Mouse (Mus musculus) midbrain, embryonic 16.5 days (tissue): ENCODE data around the gene Fam107a. TPM values are rescaled to one million over a fixed set of nuclear protein-coding genes. Genes with fewer than 3 reads are reported as not detected.

ENCODE experiments used
- ATAC-seq: fragments of 200-750 bp; cut with Nextera tagmentation; 2 replicates; pipeline ENCODE4 v1.8.0; 2017; ENCODE audit warnings: moderate TSS enrichment
- H3K27ac ChIP-seq: fragments of 300-500 bp; sonication (generic); 2 replicates; pipeline ENCODE4 v1.5.1; 2014; ENCODE audit warnings: mild to moderate bottlenecking, low read length, mixed read lengths
- H3K27me3 ChIP-seq: fragments of 300-500 bp; sonication (generic); 2 replicates; pipeline ENCODE4 v1.6.1; 2014; ENCODE audit warnings: low read depth, low read length, mixed read lengths; ENCODE audit not compliant: control insufficient read depth, insufficient read depth
- H3K36me3 ChIP-seq: fragments of 300-500 bp; sonication (generic); 2 replicates; pipeline ENCODE4 v1.6.1; 2014; ENCODE audit warnings: mild to moderate bottlenecking, low read length, moderate library complexity, mixed read lengths; ENCODE audit not compliant: control insufficient read depth, insufficient read depth
- H3K4me1 ChIP-seq: fragments of 300-500 bp; sonication (generic); 2 replicates; pipeline ENCODE4 v1.6.1; 2014; ENCODE audit warnings: mild to moderate bottlenecking, low read length, mixed read lengths; ENCODE audit not compliant: control insufficient read depth, insufficient read depth
- H3K4me2 ChIP-seq: fragments of 300-500 bp; sonication (generic); 2 replicates; pipeline ENCODE4 v1.6.1; 2014; ENCODE audit warnings: mild to moderate bottlenecking, low read length, mixed read lengths
- H3K4me3 ChIP-seq: fragments of 300-500 bp; sonication (generic); 2 replicates; pipeline ENCODE4 v1.5.1; 2014; ENCODE audit warnings: low read depth, mild to moderate bottlenecking, low read length, moderate library complexity, mixed read lengths
- H3K9ac ChIP-seq: fragments of 300-500 bp; sonication (generic); 2 replicates; pipeline ENCODE4 v1.6.1; 2014; ENCODE audit warnings: low read depth, low read length, mixed read lengths
- H3K9me3 ChIP-seq: fragments of 300-500 bp; sonication (generic); replicated peaks from 2 replicates; pipeline ENCODE4 v1.6.1; 2014; ENCODE audit warnings: mild to moderate bottlenecking, low read length, mixed read lengths; ENCODE audit not compliant: control insufficient read depth, poor library complexity, severe bottlenecking
- WGBS: fragments of 180-500 bp; shearing (Covaris S2); extraction: QIAGEN DNeasy Blood & Tissue Kit; methylation state at CpG from one replicate; pipeline ENCODE4 v1.1.7; 2014; 5-methylcytosine and 5-hydroxymethylcytosine counted together
- polyA plus RNA-seq: library from polyadenylated mRNA; unstranded; fragments of >200 nt; fragmentation: Nextera tagmentation; extraction: Ambion mirVana; gene quantifications from 2 replicates; pipeline ENCODE4 v1.2.1, GENCODE M21; 2015

The Fam107a gene
- polyA plus RNA-seq, 1 experiment from 2014 or later: 1.4 TPM

DNA sequence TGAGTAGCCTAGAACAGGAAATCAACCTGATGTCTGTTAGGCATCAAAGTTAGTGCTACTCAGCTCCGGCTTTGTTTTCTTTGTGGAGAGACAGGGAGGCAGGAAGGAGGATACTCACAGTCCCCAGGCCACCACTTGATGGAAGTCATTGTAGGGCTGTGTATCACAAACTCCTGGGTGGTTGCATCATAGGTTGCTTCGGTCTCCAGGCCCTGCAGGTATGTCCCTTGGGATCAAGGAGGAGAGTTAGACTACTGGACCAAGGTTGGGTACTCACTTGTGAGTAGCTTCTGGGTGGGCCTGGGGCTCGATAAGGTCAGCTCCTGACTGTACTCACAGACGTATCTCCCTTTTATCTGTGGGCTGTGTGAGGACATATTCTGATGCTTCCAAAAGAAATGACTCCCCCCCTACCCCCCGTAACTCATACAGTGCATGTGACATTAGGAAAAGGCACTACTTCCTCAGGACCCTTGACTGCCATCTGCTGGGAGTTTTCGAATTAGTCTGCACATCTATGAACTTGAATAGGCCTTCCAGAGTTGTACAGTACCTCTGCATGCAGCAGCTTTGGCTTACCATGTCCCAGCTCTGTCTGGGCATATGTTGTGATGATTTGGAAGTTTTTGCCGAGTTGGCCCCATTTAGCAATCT lies 62.6 kb downstream of the Fam107a start:
- H3K9me3 ChIP-seq: no peaks in the 10 kb centered on the region
- WGBS: 80% methylated on average over 7 of the region's 7 CpGs
- no peak overlapping the region for H3K4me2 ChIP-seq
- H3K4me1 ChIP-seq: no peaks in the 10 kb centered on the region
- H3K9ac ChIP-seq: no peak overlapping the region
- no peak overlapping the region for H3K4me3 ChIP-seq
- no peak overlapping the region for H3K27ac ChIP-seq
- ATAC-seq: 0 out of 2 replicates have a peak, but pooled peaks have one; percentile 36
- H3K27me3 ChIP-seq: no peaks in the 10 kb centered on the region
- no peaks in the 10 kb centered on the region for H3K36me3 ChIP-seq

DNA sequence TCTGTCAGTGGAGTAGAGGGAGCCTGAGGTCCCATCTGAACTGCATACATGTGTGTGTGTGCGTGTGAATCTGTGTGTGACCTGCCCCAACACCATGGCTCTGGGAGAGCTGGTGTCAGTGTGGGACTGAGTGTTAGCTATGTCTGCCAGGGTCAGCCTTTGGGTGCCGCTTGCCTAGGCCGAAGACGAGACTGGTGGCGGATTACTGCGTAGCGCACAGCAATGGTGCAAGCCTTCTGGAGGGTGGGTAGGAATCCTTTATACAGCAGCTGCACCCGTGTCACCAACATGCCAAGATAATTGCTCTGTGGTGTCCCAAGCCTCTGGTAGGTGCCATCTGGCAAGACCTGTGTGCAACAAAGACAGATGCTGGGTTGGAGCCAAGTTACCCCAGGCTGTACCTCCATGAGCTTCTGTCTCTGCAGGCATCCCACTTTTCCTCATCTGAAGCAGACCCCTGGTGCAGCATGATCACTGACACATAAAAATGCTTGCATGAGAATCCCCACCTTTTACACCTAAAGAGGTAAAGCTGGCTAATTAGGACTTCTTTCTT lies 66.4 kb downstream of the Fam107a start:
- 87% methylated on average over 8 of the region's 8 CpGs for WGBS
- no peak overlapping the region for H3K9ac ChIP-seq
- H3K4me2 ChIP-seq: no peak overlapping the region
- H3K36me3 ChIP-seq: no peaks in the 10 kb centered on the region
- H3K27ac ChIP-seq: no peak overlapping the region
- H3K4me1 ChIP-seq: no peaks in the 10 kb centered on the region
- H3K27me3 ChIP-seq: no peaks in the 10 kb centered on the region
- no peak for ATAC-seq
- H3K4me3 ChIP-seq: no peak overlapping the region
- H3K9me3 ChIP-seq: no peaks in the 10 kb centered on the region

GRCm38 (mm10) chr14:8250141-8250871 lies 67.5 kb downstream of the Fam107a start:
- Histone ChIP-seq H3K4me2 (no peak overlapping the region), H3K27me3 (no peaks in the 10 kb centered on the region), H3K27ac (no peak overlapping the region), H3K4me3 (no peak overlapping the region), H3K9ac (no peak overlapping the region), H3K36me3 (no peaks in the 10 kb centered on the region), H3K9me3 (no peaks in the 10 kb centered on the region), H3K4me1 (no peaks in the 10 kb centered on the region)
- WGBS: 91% methylated on average over 9 of the region's 9 CpGs
- no peak for ATAC-seq

DNA sequence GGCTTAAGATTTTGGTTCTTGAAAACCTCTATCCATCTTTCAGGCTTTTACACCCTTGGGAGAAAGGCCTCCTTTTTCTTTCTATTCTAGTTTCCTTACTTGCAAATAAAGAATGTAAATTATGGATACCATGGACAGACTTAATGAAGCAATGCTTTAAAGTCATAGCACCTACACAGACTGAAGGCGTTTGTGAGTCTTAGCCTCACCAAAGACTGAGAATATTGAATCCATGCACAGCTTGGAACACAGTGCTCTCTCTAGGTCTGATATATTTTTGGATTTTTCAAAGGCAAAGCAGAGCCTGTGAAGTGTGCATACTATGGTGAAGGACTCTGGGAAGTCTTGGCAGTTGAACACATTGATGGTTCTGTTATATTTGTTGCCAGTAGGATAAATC lies 68.6 kb downstream of the Fam107a start:
- ATAC-seq: no peak
- no peaks in the 10 kb centered on the region for H3K4me1 ChIP-seq
- no peaks in the 10 kb centered on the region for H3K9me3 ChIP-seq

DNA sequence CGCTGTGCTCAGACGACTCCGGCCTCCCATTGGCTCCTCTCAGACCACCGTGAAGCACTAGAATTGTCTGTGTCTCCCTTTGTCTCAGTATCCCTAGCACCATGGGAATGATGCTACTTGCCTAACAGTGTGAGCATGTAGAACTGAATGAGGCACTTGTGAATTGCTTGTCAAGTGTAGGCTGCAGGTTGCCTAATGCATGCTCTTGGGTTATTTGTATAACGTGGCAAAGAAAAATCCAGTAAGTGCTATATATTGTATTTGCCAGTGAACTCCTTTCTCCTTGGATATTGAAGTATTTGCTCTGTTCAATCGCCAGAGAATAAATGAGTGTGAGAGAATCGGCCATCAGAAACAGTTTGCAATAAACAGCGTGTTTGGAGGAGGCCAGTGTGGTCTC lies 70.9 kb downstream of the Fam107a start:
- H3K4me1 ChIP-seq: peaks cover 4% of the 10 kb centered on the region; the same call in 1 of the 2 replicates
- 84% methylated on average over 8 of the region's 8 CpGs for WGBS
- ATAC-seq: no peak
- no peak overlapping the region for H3K9ac ChIP-seq
- H3K36me3 ChIP-seq: no peaks in the 10 kb centered on the region
- no peak overlapping the region for H3K4me3 ChIP-seq
- no peak overlapping the region for H3K4me2 ChIP-seq
- H3K27me3 ChIP-seq: no peaks in the 10 kb centered on the region
- H3K9me3 ChIP-seq: no peaks in the 10 kb centered on the region
- H3K27ac ChIP-seq: no peak overlapping the region

More for the DNA sequence above, 68.6 kb downstream of the Fam107a start:
- H3K27ac ChIP-seq: no peak overlapping the region
- H3K4me2 ChIP-seq: no peak overlapping the region
- no peak overlapping the region for H3K9ac ChIP-seq
- no peaks in the 10 kb centered on the region for H3K27me3 ChIP-seq
- no peaks in the 10 kb centered on the region for H3K36me3 ChIP-seq
- no peak overlapping the region for H3K4me3 ChIP-seq
- WGBS: 86% methylated on average over 1 of the region's 1 CpGs

Other genes with a start within 250 kb of the Fam107a start
- 42.8 and 46.7 TPM in 2 replicates for gene Rpp14, start 237.7 kb downstream of the Fam107a start, polyA plus RNA-seq
- gene Pxk, start 219.8 kb downstream of the Fam107a start, polyA plus RNA-seq: 68.8 and 73.2 TPM in 2 replicates
- 255 and 256 TPM in 2 replicates for gene Pdhb, start 145.0 kb downstream of the Fam107a start, polyA plus RNA-seq
- 7.2 and 9.5 TPM in 2 replicates for gene Kctd6, start 103.9 kb downstream of the Fam107a start, polyA plus RNA-seq
- gene Acox2, start 58.7 kb downstream of the Fam107a start, polyA plus RNA-seq: not detected in 2 replicates
- 0.22 TPM in 1 of 2 replicates, not detected in the other for gene Oit1, start 60.7 kb upstream of the Fam107a start, polyA plus RNA-seq